Mouse (Mus musculus) liver, embryonic 14.5 days (tissue): ENCODE results near the gene Nfrkb.

ENCODE experiments used
- CTCF ChIP-seq: IDR thresholded peaks from 2 replicates; pipeline ENCODE4 v1.5.1; 2016; ENCODE audit warnings: antibody characterized with exemption, low read depth, control low read depth
- EP300 ChIP-seq: IDR thresholded peaks from 2 replicates; pipeline ENCODE4 v1.6.1; 2016; ENCODE audit warnings: antibody characterized with exemption, low read depth

- no peak for TF ChIP-seq CTCF
- no peak for TF ChIP-seq EP300
Measured at GRCm38 (mm10) chr9:31430011-31430410, 44.0 kb downstream of the Nfrkb start.
